Mouse (Mus musculus): ENCODE results near the gene Gm49388.
"Not testable (repeated sequence)": the region's sequence is repeated elsewhere in the genome, so short reads cannot be mapped to it uniquely, and the experiment has no call there.

Gm49388 gene

GRCm38 (mm10) chr7:127768346-127768996, 16.9 kb upstream of the Gm49388 start:
- no peak for DNase-seq

GRCm38 (mm10) chr7:127768997-127769593, 16.3 kb upstream of the Gm49388 start:
- peak; percentile 93 for DNase-seq

GRCm38 (mm10) chr7:127769651-127770038, 15.8 kb upstream of the Gm49388 start, which contains the start of gene Orai3:
Orai3 (plus strand) TSS chr7:127769815.
- peak; percentile 84 for DNase-seq

- DNase-seq = no peak
Observed at GRCm38 (mm10) chr7:127770039-127770905, 15.1 kb upstream of the Gm49388 start.

- no peak for DNase-seq
Observed at GRCm38 (mm10) chr7:127771262-127771661, 14.1 kb upstream of the Gm49388 start.

GRCm38 (mm10) chr7:127772080-127772479, 13.3 kb upstream of the Gm49388 start:
- no peak for DNase-seq

- no peak for DNase-seq
Observed at GRCm38 (mm10) chr7:127772557-127772956, 12.9 kb upstream of the Gm49388 start.

- peak; percentile 76 for DNase-seq
Observed at GRCm38 (mm10) chr7:127773664-127774384, 11.6 kb upstream of the Gm49388 start.

GRCm38 (mm10) chr7:127775837-127776236, 9.6 kb upstream of the Gm49388 start:
- DNase-seq = not testable (repeated sequence)

GRCm38 (mm10) chr7:127776426-127776825, 9.0 kb upstream of the Gm49388 start, which contains the start of gene Setd1a:
Setd1a (plus strand) TSS chr7:127776670.
- DNase-seq = peak; percentile 91

- peak; percentile 97 for DNase-seq
Observed at GRCm38 (mm10) chr7:127776878-127777473, 8.4 kb upstream of the Gm49388 start.

GRCm38 (mm10) chr7:127777474-127778266, 7.7 kb upstream of the Gm49388 start:
- DNase-seq = peak; percentile 60

GRCm38 (mm10) chr7:127778350-127778749, 7.1 kb upstream of the Gm49388 start:
- DNase-seq = no peak

GRCm38 (mm10) chr7:127797076-127797845, 11.9 kb downstream of the Gm49388 start:
- no peak for DNase-seq

- DNase-seq = no peak
Observed at GRCm38 (mm10) chr7:127798591-127798990, 13.2 kb downstream of the Gm49388 start.

GRCm38 (mm10) chr7:127799211-127799610, 13.8 kb downstream of the Gm49388 start:
- no peak for DNase-seq

GRCm38 (mm10) chr7:127799738-127800137, 14.3 kb downstream of the Gm49388 start:
- DNase-seq = no peak

- DNase-seq = peak; percentile 89
Observed at GRCm38 (mm10) chr7:127800435-127801009, 15.1 kb downstream of the Gm49388 start, which contains the start of gene Hsd3b7. Hsd3b7 (plus strand) TSS chr7:127800604.

- DNase-seq = no peak
Observed at GRCm38 (mm10) chr7:127801010-127801621, 15.7 kb downstream of the Gm49388 start.

GRCm38 (mm10) chr7:127802313-127802712, 16.9 kb downstream of the Gm49388 start:
- no peak for DNase-seq
